Mouse (Mus musculus) MEL (cell line): Measurements from ENCODE around the gene Ctsg.

Source experiments
- CTCF ChIP-seq, 3 experiments: IDR thresholded peaks in 2 of 3; conservative IDR thresholded peaks in 1 of 3; 2 replicates each; pipeline ENCODE4 v1.5.1; 2011 to 2012; ENCODE audit warnings: low read length in 3 of 3, low read depth in 2 of 3, mild to moderate bottlenecking in 2 of 3, improper control_type of control experiment in 1 of 3, inconsistent platforms in 1 of 3, mixed read lengths in 1 of 3, moderate library complexity in 1 of 3; ENCODE audit not compliant: control insufficient read depth in 1 of 3, insufficient read depth in 1 of 3, poor library complexity in 1 of 3, severe bottlenecking in 1 of 3
- EP300 ChIP-seq, 2 experiments: IDR thresholded peaks; 2 replicates each; pipeline ENCODE4 v1.6.1; 2011; ENCODE audit warnings: improper control_type of control experiment in 2 of 2, low read length in 2 of 2, low read depth in 1 of 2, mild to moderate bottlenecking in 1 of 2
- HCFC1 ChIP-seq: IDR thresholded peaks from 2 replicates; pipeline ENCODE4 v1.6.1; 2012; ENCODE audit warnings: low read depth, mild to moderate bottlenecking, inconsistent platforms, low read length, improper control_type of control experiment, moderate library complexity
- NELFE ChIP-seq: IDR thresholded peaks from 2 replicates; pipeline ENCODE4 v1.6.1; 2011; ENCODE audit warnings: low read depth, low read length, improper control_type of control experiment
- POLR2A ChIP-seq, 2 experiments: IDR thresholded peaks; 2 replicates each; pipeline ENCODE4 v1.6.1; 2011 to 2012; ENCODE audit warnings: low read length in 2 of 2, mild to moderate bottlenecking in 2 of 2, control low read depth in 1 of 2, improper control_type of control experiment in 1 of 2, low read depth in 1 of 2, moderate library complexity in 1 of 2; ENCODE audit not compliant: control insufficient read depth in 1 of 2, insufficient read depth in 1 of 2, poor library complexity in 1 of 2
- POLR2AphosphoS2 ChIP-seq: IDR thresholded peaks from 2 replicates; pipeline ENCODE4 v1.6.1; 2011; ENCODE audit warnings: low read length, improper control_type of control experiment
- POLR2AphosphoS5 ChIP-seq: IDR thresholded peaks from 2 replicates; pipeline ENCODE4 v1.6.1; 2012; ENCODE audit warnings: low read depth, borderline replicate concordance, mild to moderate bottlenecking, inconsistent platforms, low read length, moderate library complexity, mixed read lengths
- RAD21 ChIP-seq: IDR thresholded peaks from 2 replicates; pipeline ENCODE4 v1.6.1; 2011; ENCODE audit warnings: mild to moderate bottlenecking, low read depth, low read length, improper control_type of control experiment
- RCOR1 ChIP-seq: IDR thresholded peaks from 2 replicates; pipeline ENCODE4 v1.6.1; 2012; ENCODE audit warnings: low read depth, mild to moderate bottlenecking, inconsistent platforms, low read length, improper control_type of control experiment
- SIN3A ChIP-seq: IDR thresholded peaks from 2 replicates; pipeline ENCODE4 v1.6.1; 2012; ENCODE audit warnings: low read length, improper control_type of control experiment, inconsistent platforms
- TAL1 ChIP-seq: IDR thresholded peaks from 2 replicates; pipeline ENCODE4 v1.6.1; 2012; ENCODE audit warnings: mild to moderate bottlenecking, inconsistent platforms, low read length, moderate library complexity, mixed read lengths
- ZNF384 ChIP-seq: IDR thresholded peaks from 2 replicates; pipeline ENCODE4 v1.6.1; 2012; ENCODE audit warnings: low read depth, mild to moderate bottlenecking, inconsistent platforms, low read length, improper control_type of control experiment

DNA sequence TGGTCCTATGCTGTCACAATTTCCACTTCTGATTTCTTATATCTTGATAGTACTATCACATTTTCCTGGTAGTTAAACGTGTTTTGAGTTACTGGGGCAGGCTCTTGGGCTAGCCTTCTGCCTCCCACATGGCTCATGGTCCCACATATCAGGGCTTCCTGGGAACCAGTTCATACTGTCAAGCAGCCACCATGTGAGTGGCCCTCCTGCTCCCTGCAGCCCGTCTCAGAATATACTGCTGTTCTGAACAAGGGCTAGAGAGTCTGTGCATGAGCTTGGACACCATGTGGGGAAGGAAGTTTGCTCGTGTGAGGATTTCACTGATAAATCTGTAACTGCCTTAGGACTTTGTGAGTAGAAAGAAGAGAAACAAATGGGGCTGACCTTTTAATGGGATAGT is 15.7 kb downstream of the Ctsg start:
- TF ChIP-seq RCOR1 (no peak), POLR2AphosphoS5 (no peak), CTCF (IDR thresholded peaks at IDR 0.05 in 2 of 3, conservative IDR thresholded peaks at IDR 0.05 in 1 of 3; ENCODE audit: control insufficient read depth in 1 of 3, insufficient read depth in 1 of 3, low read depth in 2 of 3, low read length in 3 of 3, poor library complexity in 1 of 3, severe bottlenecking in 1 of 3) (no peak), HCFC1 (no peak), RAD21 (no peak), POLR2A (IDR thresholded peaks at IDR 0.05; ENCODE audit: control insufficient read depth in 1 of 2, insufficient read depth in 1 of 2, low read depth in 1 of 2, low read length in 2 of 2, poor library complexity in 1 of 2) (no peak), EP300 (IDR thresholded peaks at IDR 0.05; ENCODE audit: low read depth in 1 of 2, low read length in 2 of 2) (no peak), NELFE (no peak), POLR2AphosphoS2 (no peak), TAL1 (no peak), ZNF384 (no peak), SIN3A (no peak)
